Mouse (Mus musculus) kidney, embryonic 16.5 days (tissue): ENCODE measurements around the gene Wbp1l. TPM values are rescaled to one million over a fixed set of nuclear protein-coding genes. Genes with fewer than 3 reads are reported as not detected.

Source experiments
- ATAC-seq: fragments of 200-750 bp; cut with Nextera tagmentation; 2 replicates; pipeline ENCODE4 v1.8.0; 2017; ENCODE audit warnings: moderate TSS enrichment; ENCODE audit not compliant: low FRiP score, low TSS enrichment
- H3K27ac ChIP-seq: fragments of 300-500 bp; sonication (generic); 2 replicates; pipeline ENCODE4 v1.5.1; 2014; ENCODE audit warnings: low read length
- H3K27me3 ChIP-seq: fragments of 300-500 bp; sonication (generic); 2 replicates; pipeline ENCODE4 v1.6.1; 2014; ENCODE audit warnings: low read length, control low read depth, mixed read lengths; ENCODE audit not compliant: insufficient read depth
- H3K36me3 ChIP-seq: fragments of 300-500 bp; sonication (generic); 2 replicates; pipeline ENCODE4 v1.6.1; 2014; ENCODE audit warnings: low read length, control low read depth, mixed read lengths; ENCODE audit not compliant: insufficient read depth
- H3K4me1 ChIP-seq: fragments of 300-500 bp; sonication (generic); 2 replicates; pipeline ENCODE4 v1.6.1; 2014; ENCODE audit warnings: low read length, control low read depth, mixed read lengths; ENCODE audit not compliant: insufficient read depth
- H3K4me2 ChIP-seq: fragments of 300-500 bp; sonication (generic); replicated peaks from 2 replicates; pipeline ENCODE4 v1.6.1; 2014; ENCODE audit warnings: low read depth, low read length
- H3K4me3 ChIP-seq: fragments of 300-500 bp; sonication (generic); 2 replicates; pipeline ENCODE4 v1.5.1; 2014; ENCODE audit warnings: mild to moderate bottlenecking, low read length
- H3K9ac ChIP-seq: fragments of 300-500 bp; sonication (generic); replicated peaks from 2 replicates; pipeline ENCODE4 v1.6.1; 2014; ENCODE audit warnings: low read length
- H3K9me3 ChIP-seq: fragments of 300-500 bp; sonication (generic); 2 replicates; pipeline ENCODE4 v1.6.1; 2016; ENCODE audit warnings: low read length, control low read depth
- WGBS: fragments of 180-500 bp; shearing (Covaris S2); extraction: QIAGEN DNeasy Blood & Tissue Kit; methylation state at CpG from one replicate; pipeline ENCODE4 v1.1.7; 2014; 5-methylcytosine and 5-hydroxymethylcytosine counted together
- polyA plus RNA-seq: library from polyadenylated mRNA; unstranded; fragments of >200 nt; fragmentation: Nextera tagmentation; extraction: Ambion mirVana; gene quantifications from 2 replicates; pipeline ENCODE4 v1.2.1, GENCODE M21; 2015

Wbp1l gene
- polyA plus RNA-seq, 1 experiment from 2014 or later, result 53.4 TPM

DNA sequence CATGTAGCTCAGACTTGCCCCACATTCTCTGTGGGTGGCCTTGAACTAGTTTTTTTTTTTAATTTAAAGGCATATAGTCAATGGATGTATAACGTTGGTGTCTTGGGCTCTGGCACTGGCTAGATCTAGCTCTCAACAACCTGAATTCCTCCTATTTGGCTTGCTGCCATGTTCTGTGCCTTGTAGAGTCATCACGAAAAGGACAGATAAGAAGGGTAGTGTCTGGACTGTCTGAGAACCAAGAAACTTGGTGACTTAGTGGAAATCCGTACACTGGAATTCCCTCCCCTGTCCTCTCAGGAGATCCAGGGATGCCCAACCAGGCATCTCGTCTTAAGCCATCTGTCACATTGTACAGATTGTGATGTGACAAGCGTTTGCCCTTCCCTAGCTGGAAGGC lies 54.3 kb downstream of the Wbp1l start:
- Histone ChIP-seq H3K9me3 (0 out of 2 replicates have a peak, but pooled peaks cover 2% of the 10 kb centered on the region), H3K4me1 (no peaks in the 10 kb centered on the region), H3K4me3 (no peak overlapping the region), H3K27ac (no peak overlapping the region), H3K4me2 (no peak overlapping the region), H3K27me3 (no peaks in the 10 kb centered on the region), H3K9ac (no peak overlapping the region), H3K36me3 (peaks cover 53% of the 10 kb centered on the region)
- ATAC-seq, result no peak
- WGBS, result 87% methylated on average over 5 of the region's 5 CpGs

DNA sequence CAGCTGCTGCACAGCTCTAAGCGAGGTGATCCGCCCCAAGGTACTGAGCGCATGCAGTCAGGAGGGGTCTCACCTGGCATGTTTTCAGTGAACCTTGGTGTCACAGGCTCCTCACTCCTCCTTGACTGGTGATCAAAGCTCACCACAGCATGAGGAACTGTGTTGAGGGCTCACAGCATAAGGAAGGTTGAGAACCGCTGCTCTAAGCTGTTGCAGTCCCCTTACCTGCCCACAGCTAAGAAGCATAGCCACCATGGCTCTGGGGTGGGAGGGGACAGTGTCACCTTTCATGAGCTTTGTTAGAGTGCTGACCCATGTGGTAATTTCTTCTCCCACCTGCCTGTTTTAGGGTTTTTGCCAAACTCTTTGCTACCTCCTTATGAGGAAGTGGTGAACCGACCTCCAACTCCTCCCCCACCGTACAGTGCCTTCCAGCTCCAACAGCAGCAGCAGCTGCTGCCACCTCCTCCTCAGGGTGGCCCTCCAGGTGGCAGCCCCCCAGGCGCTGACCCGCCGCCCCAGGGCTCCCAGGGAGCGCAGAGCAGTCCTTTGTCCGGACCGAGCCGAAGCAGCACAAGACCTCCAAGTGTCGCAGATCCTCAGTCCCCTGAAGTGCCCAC lies 54.8 kb downstream of the Wbp1l start:
- WGBS, result 89% methylated on average over 14 of the region's 14 CpGs
- H3K36me3 ChIP-seq, result peaks cover 53% of the 10 kb centered on the region

DNA sequence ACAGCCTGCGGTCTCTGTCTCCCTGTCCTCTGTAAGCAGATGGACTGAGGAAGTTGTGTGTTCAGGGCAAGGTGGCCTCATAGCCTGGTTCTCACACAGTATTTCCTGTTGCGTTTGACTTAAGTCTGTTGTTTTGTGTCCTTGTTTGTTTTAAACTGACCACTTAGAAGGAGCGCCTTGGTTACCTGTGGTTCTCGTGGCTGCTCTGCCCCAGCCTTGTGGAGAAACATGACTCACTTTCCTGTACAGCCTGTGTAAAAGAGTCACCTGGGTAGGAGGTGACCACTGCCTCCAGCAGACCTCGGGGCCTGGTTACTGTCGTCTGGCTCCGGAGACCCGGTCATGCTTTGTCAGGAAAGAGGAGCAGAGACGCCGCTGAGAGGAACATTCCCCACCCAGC lies 56.7 kb downstream of the Wbp1l start:
- no peak overlapping the region for H3K4me2 ChIP-seq
- 96% methylated on average over 10 of the region's 10 CpGs for WGBS
- H3K9ac ChIP-seq, result no peak overlapping the region
- H3K4me3 ChIP-seq, result no peak overlapping the region
- ATAC-seq, result no peak
- H3K36me3 ChIP-seq, result peaks cover 53% of the 10 kb centered on the region
- H3K4me1 ChIP-seq, result no peaks in the 10 kb centered on the region
- 0 out of 2 replicates have a peak, but pooled peaks cover 2% of the 10 kb centered on the region for H3K9me3 ChIP-seq
- no peak overlapping the region for H3K27ac ChIP-seq
- no peaks in the 10 kb centered on the region for H3K27me3 ChIP-seq

More for the DNA sequence above, 54.8 kb downstream of the Wbp1l start:
- Histone ChIP-seq H3K4me2 (no peak overlapping the region), H3K4me3 (no peak overlapping the region), H3K9ac (no peak overlapping the region), H3K9me3 (0 out of 2 replicates have a peak, but pooled peaks cover 2% of the 10 kb centered on the region), H3K27me3 (no peaks in the 10 kb centered on the region), H3K4me1 (no peaks in the 10 kb centered on the region), H3K27ac (no peak overlapping the region)
- ATAC-seq, result no peak

DNA sequence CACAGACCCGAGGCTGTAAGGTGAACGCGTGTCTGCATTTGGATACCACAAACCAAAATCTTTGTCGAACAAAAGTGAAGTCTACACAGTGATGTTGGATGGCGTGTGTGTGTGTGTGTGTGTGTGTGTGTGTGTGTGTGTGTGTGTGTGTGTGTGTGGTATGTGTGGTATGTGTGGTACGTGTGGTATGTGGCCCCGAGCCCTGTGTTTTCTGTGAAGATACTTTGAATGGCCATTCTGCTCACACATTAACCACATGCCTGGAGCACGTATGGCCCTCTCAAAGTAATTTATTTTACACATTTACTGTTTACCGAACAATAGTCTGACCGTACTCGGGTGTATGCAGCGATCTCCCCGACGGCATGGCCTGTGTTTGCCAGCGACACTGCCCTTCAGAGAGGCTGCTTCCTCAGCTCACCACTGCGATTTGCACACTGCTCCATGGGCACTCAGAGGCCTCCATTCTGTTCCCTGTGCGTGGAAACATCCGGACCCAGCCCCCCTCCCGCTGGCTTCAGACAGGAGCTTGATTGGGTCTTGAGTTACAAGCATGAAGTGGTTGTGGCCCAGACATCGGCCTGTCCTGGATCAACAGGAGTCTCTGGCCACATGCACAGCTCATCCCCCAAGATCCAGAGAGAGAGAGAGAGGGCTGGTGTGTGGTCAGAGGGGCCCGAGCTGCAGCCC lies 57.4 kb downstream of the Wbp1l start:
- 91% methylated on average over 21 of the region's 21 CpGs for WGBS
- no peak overlapping the region for H3K27ac ChIP-seq

DNA sequence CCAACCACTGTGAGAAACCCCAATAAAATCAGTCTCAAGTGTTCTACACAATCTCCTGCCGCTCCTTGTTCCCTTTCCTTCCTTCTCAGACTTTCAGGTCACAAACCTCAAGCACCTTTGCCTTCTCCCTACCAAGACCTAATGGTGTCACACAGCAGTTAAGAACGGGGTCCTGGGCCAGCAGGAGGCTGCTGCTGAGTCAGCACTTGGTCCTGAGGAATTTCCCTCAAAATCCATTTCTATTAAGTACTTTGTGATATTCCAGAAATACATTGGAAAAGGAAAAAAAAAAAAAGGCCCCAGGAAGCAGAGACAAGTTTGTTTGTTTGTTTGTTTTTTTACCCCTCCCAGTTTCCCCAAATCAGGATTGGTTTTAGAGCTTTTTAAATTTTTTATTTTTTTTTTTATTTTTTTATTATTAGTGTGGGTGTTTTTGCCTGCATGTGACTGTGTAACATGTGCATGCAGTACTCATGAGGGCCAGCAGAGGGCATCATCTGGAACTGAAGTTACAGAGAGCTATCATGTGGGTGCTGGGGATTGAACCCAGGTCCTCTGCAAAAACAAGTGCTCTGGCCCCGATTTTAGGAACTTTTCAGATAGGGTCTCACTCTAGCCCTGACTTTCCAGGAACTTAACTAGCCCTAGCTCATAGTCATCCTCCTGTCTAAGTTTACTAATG lies 58.6 kb downstream of the Wbp1l start:
- 0 out of 2 replicates have a peak, but pooled peaks cover 2% of the 10 kb centered on the region for H3K9me3 ChIP-seq
- peaks cover 46% of the 10 kb centered on the region for H3K36me3 ChIP-seq
- no peak overlapping the region for H3K9ac ChIP-seq
- WGBS, result 96% methylated on average over 3 of the region's 3 CpGs
- H3K4me2 ChIP-seq, result no peak overlapping the region
- no peak overlapping the region for H3K4me3 ChIP-seq
- no peak for ATAC-seq
- no peaks in the 10 kb centered on the region for H3K27me3 ChIP-seq
- H3K4me1 ChIP-seq, result 0 out of 2 replicates have a peak, but pooled peaks cover 4% of the 10 kb centered on the region
- no peak overlapping the region for H3K27ac ChIP-seq

More for the DNA sequence above, 57.4 kb downstream of the Wbp1l start:
- H3K4me1 ChIP-seq, result 0 out of 2 replicates have a peak, but pooled peaks cover under 1% of the 10 kb centered on the region
- no peak overlapping the region for H3K4me2 ChIP-seq
- H3K9ac ChIP-seq, result no peak overlapping the region
- H3K27me3 ChIP-seq, result no peaks in the 10 kb centered on the region
- H3K9me3 ChIP-seq, result 0 out of 2 replicates have a peak, but pooled peaks cover 2% of the 10 kb centered on the region
- peaks cover 53% of the 10 kb centered on the region for H3K36me3 ChIP-seq
- no peak for ATAC-seq
- H3K4me3 ChIP-seq, result no peak overlapping the region

DNA sequence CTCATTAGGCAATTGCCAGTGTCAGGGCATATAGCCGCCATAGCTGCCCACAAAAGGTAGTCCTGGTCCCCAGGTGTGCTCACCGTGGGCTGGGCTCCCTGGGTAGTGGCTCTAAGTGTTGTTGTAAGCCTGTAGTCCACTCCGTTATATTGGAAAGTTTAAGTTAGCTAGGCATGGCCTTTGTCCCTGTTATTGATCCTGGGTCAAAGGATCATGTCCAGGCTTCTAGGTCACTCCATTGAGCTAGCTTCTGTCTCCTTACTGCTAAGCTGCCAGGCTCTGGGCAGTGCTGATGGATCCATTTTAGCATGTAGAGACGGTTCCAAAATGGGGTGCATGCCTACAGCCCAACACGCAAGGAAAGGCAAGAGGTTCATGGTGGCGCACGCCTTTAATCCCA lies 59.5 kb downstream of the Wbp1l start:
- H3K4me3 ChIP-seq, result no peak overlapping the region
- H3K36me3 ChIP-seq, result peaks cover 40% of the 10 kb centered on the region
- H3K9me3 ChIP-seq, result 0 out of 2 replicates have a peak, but pooled peaks cover 2% of the 10 kb centered on the region
- H3K9ac ChIP-seq, result no peak overlapping the region
- 96% methylated on average over 7 of the region's 7 CpGs for WGBS
- no peak overlapping the region for H3K4me2 ChIP-seq
- H3K4me1 ChIP-seq, result 0 out of 2 replicates have a peak, but pooled peaks cover 4% of the 10 kb centered on the region
- no peak for ATAC-seq
- H3K27me3 ChIP-seq, result no peaks in the 10 kb centered on the region
- H3K27ac ChIP-seq, result no peak overlapping the region

DNA sequence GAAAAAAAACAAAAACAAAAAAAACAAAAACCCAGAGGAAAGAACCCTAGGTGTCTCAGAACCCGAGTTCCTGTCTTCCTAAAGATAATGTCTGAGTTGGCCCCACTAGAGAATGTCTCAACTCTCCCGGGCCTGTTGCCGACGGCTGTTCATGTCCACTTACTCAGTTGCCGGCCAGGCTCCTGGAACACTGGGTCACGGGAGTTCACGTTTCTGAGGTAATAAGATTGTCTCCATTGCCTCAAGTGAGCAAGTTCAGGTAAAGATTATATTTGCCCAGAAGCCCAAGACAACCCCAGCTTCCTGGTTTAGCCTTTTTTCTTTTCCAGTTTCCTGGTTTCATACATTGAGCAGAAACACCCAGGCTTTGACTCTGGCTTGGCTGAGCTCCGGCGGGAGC lies 60.0 kb downstream of the Wbp1l start:
- Histone ChIP-seq H3K4me2 (no peak overlapping the region), H3K4me1 (0 out of 2 replicates have a peak, but pooled peaks cover 4% of the 10 kb centered on the region), H3K9ac (no peak overlapping the region), H3K27me3 (no peaks in the 10 kb centered on the region), H3K27ac (no peak overlapping the region), H3K4me3 (no peak overlapping the region), H3K9me3 (0 out of 2 replicates have a peak, but pooled peaks cover 2% of the 10 kb centered on the region), H3K36me3 (peaks cover 35% of the 10 kb centered on the region)
- 81% methylated on average over 9 of the region's 9 CpGs for WGBS
- no peak for ATAC-seq

DNA sequence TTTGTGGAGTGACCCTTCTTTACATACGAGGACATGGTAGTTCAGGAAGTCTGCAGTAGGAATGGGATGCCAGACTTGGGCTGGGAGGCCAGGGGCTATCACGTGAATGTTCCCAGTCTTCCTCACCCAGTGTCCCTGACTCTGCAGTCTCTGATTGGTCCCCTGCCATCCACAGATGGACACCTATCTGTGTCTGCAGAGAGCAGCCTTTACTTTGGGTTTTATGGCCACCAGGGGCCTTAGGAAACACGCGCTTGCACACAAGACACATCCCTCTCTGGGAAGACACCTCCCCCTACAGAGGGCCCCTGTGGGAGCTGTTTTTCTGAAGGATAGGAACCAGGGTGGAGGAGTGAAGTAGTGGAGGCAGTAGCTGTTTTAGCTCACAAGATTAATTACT lies 62.6 kb downstream of the Wbp1l start:
- 0 out of 2 replicates have a peak, but pooled peaks cover 2% of the 10 kb centered on the region for H3K9me3 ChIP-seq
- ATAC-seq, result no peak
- no peak overlapping the region for H3K27ac ChIP-seq
- H3K27me3 ChIP-seq, result no peaks in the 10 kb centered on the region
- H3K9ac ChIP-seq, result no peak overlapping the region
- 24% methylated on average over 4 of the region's 4 CpGs for WGBS
- 0 out of 2 replicates have a peak, but pooled peaks cover 4% of the 10 kb centered on the region for H3K4me1 ChIP-seq
- no peak overlapping the region for H3K4me2 ChIP-seq
- H3K4me3 ChIP-seq, result no peak overlapping the region
- peaks cover 9% of the 10 kb centered on the region; the same call in 1 of the 2 replicates for H3K36me3 ChIP-seq

DNA sequence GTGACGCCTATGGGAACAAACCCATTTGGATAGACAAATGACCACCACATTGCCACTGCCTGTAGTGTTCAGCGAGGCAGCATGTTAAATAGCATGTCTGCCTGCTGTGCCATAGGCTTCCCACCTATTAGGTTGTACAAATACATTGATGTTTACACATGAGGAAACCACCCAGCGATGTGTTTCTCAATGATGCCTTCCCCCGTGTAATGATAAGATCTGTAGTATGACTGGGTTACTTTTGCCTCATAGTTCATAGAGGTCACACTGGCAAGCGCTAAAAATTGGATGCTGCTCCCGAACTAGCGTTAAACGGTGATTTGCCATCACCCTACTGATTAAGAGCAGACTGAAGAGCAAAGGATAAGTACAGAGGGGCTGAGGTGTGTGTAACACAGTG lies 63.3 kb downstream of the Wbp1l start:
- 71% methylated on average over 8 of the region's 8 CpGs for WGBS
- no peak overlapping the region for H3K4me3 ChIP-seq
- H3K4me2 ChIP-seq, result no peak overlapping the region
- H3K9ac ChIP-seq, result no peak overlapping the region
- H3K36me3 ChIP-seq, result peaks cover 2% of the 10 kb centered on the region; the same call in 1 of the 2 replicates
- H3K9me3 ChIP-seq, result 0 out of 2 replicates have a peak, but pooled peaks cover 2% of the 10 kb centered on the region
- H3K27ac ChIP-seq, result no peak overlapping the region
- ATAC-seq, result no peak
- H3K27me3 ChIP-seq, result no peaks in the 10 kb centered on the region
- H3K4me1 ChIP-seq, result 0 out of 2 replicates have a peak, but pooled peaks cover 4% of the 10 kb centered on the region
